Mouse (Mus musculus): Measurements from ENCODE around the gene Spop. TPM values are rescaled to one million over a fixed set of nuclear protein-coding genes. Genes with fewer than 3 reads are reported as not detected.

The Spop gene
- polyA plus RNA-seq, 1 experiment = 65.9 TPM

GRCm38 (mm10) chr11:95448346-95448745 is 34.5 kb downstream of the Spop start:
- 68% methylated on average over 3 of the region's 3 CpGs for WGBS

DNA sequence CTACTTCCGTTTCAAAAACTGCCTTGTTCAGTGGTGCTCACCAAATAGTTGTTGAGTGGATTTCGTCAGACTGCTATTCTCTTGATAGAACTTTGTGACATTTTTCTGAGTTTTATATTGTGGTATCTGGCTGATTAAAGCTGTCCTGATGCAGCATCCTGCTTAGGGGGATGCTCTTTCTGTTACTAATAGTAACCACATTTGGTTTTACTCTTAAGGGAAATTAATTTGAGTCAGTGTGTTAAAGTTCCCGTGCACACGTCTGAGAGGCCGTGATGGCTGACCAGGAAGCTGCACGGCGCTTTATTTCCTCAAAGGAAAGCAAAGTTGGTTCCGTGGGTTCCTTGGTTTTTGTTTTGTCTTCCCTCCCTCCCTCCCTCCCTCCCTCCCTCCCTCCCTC is 41.5 kb downstream of the Spop start:
- Histone ChIP-seq H3K27me3 (ENCODE audit: control insufficient read depth, insufficient read depth, low read length) (no peaks in the 10 kb centered on the region), H3K4me1 (ENCODE audit: control insufficient read depth, insufficient read depth, insufficient read length, low read length) (no peaks in the 10 kb centered on the region), H3K27ac (ENCODE audit: insufficient read depth, low read depth, low read length) (no peak overlapping the region), H3K4me3 (ENCODE audit: low read depth, low read length) (no peak overlapping the region), H3K36me3 (ENCODE audit: control insufficient read depth, insufficient read depth, low read length) (peaks cover 2% of the 10 kb centered on the region; the same call in 1 of the 2 replicates)
- WGBS = 50% methylated on average over 8 of the region's 8 CpGs
- TF ChIP-seq POLR2A (IDR thresholded peaks at IDR 0.05; ENCODE audit: low read depth, low read length) = no peak
- TF ChIP-seq CTCF (IDR thresholded peaks at IDR 0.05; ENCODE audit: extremely low read depth, insufficient read length, insufficient replicate concordance, low read depth, low read length) = no peak

More at GRCm38 (mm10) chr11:95448346-95448745, 34.5 kb downstream of the Spop start:
- Histone ChIP-seq H3K27ac (ENCODE audit: insufficient read depth, low read depth, low read length) (no peak overlapping the region), H3K27me3 (ENCODE audit: control insufficient read depth, insufficient read depth, low read length) (no peaks in the 10 kb centered on the region), H3K36me3 (ENCODE audit: control insufficient read depth, insufficient read depth, low read length) (peaks cover 4% of the 10 kb centered on the region), H3K4me1 (ENCODE audit: control insufficient read depth, insufficient read depth, insufficient read length, low read length) (no peaks in the 10 kb centered on the region), H3K4me3 (ENCODE audit: low read depth, low read length) (no peak overlapping the region)
- no peak for TF ChIP-seq POLR2A (IDR thresholded peaks at IDR 0.05; ENCODE audit: low read depth, low read length)
- TF ChIP-seq CTCF (IDR thresholded peaks at IDR 0.05; ENCODE audit: extremely low read depth, insufficient read length, insufficient replicate concordance, low read depth, low read length) = no peak

GRCm38 (mm10) chr11:95460872-95461271 is 47.0 kb downstream of the Spop start:
- 53% methylated on average over 2 of the region's 2 CpGs for WGBS
- TF ChIP-seq CTCF (IDR thresholded peaks at IDR 0.05; ENCODE audit: extremely low read depth, insufficient read length, insufficient replicate concordance, low read depth, low read length) = no peak
- no peak for TF ChIP-seq POLR2A (IDR thresholded peaks at IDR 0.05; ENCODE audit: low read depth, low read length)
- H3K4me3 ChIP-seq (ENCODE audit: low read depth, low read length) = no peak overlapping the region
- H3K27ac ChIP-seq (ENCODE audit: insufficient read depth, low read depth, low read length) = no peak overlapping the region
- H3K27me3 ChIP-seq (ENCODE audit: control insufficient read depth, insufficient read depth, low read length) = no peaks in the 10 kb centered on the region
- H3K36me3 ChIP-seq (ENCODE audit: control insufficient read depth, insufficient read depth, low read length) = peaks cover 2% of the 10 kb centered on the region; the same call in 1 of the 2 replicates
- H3K4me1 ChIP-seq (ENCODE audit: control insufficient read depth, insufficient read depth, insufficient read length, low read length) = no peaks in the 10 kb centered on the region

DNA sequence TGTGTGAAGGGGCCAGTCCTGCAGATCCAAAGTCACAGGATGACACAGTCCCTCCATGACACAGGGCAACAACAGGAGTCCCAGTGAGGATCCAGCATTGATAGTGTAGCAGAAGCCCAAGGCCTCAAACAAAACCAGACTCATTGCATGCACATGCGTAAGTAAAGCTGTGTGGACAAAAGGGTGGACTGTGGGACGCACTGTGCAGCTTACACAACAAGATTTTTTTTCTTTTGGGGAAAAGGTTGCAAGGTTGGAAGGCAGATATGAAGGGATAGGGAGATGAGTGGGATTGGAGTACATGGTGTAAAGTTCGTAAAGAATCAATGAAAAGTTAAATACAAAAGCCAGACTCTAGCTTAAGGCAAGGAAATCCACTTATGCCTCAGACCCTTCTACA is 48.3 kb downstream of the Spop start:
- no peak overlapping the region for H3K4me3 ChIP-seq (ENCODE audit: low read depth, low read length)
- no peaks in the 10 kb centered on the region for H3K4me1 ChIP-seq (ENCODE audit: control insufficient read depth, insufficient read depth, insufficient read length, low read length)
- TF ChIP-seq CTCF (IDR thresholded peaks at IDR 0.05; ENCODE audit: extremely low read depth, insufficient read length, insufficient replicate concordance, low read depth, low read length) (no peak), POLR2A (IDR thresholded peaks at IDR 0.05; ENCODE audit: low read depth, low read length) (no peak)
- WGBS = 94% methylated on average over 3 of the region's 3 CpGs
- H3K27me3 ChIP-seq (ENCODE audit: control insufficient read depth, insufficient read depth, low read length) = no peaks in the 10 kb centered on the region
- peaks cover 4% of the 10 kb centered on the region; the same call in 1 of the 2 replicates for H3K36me3 ChIP-seq (ENCODE audit: control insufficient read depth, insufficient read depth, low read length)
- no peak overlapping the region for H3K27ac ChIP-seq (ENCODE audit: insufficient read depth, low read depth, low read length)

DNA sequence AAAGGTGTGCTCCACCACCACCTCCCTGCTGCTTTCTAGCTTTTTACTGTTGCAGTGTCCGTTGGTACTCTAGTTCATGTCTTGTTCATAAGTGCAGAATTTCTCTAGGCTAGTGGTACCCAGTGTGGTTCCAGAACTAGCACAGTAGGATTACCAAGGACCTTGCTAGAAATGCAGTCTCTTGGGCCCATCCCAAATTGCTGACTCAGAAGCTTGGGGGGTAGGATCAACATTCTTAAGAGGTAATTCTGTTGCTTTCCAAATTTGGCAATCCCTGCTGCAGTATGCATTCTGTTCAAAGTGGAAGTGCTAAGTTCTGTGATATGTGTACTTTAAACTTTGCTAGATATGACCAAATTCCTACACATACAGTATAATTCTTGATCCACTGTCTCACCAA is 53.9 kb downstream of the Spop start:
- TF ChIP-seq POLR2A (IDR thresholded peaks at IDR 0.05; ENCODE audit: low read depth, low read length) (no peak), CTCF (IDR thresholded peaks at IDR 0.05; ENCODE audit: extremely low read depth, insufficient read length, insufficient replicate concordance, low read depth, low read length) (no peak)
- no peaks in the 10 kb centered on the region for H3K4me1 ChIP-seq (ENCODE audit: control insufficient read depth, insufficient read depth, insufficient read length, low read length)
- H3K27me3 ChIP-seq (ENCODE audit: control insufficient read depth, insufficient read depth, low read length) = no peaks in the 10 kb centered on the region
- peaks cover 23% of the 10 kb centered on the region for H3K36me3 ChIP-seq (ENCODE audit: control insufficient read depth, insufficient read depth, low read length)
- no peak overlapping the region for H3K4me3 ChIP-seq (ENCODE audit: low read depth, low read length)
- no peak overlapping the region for H3K27ac ChIP-seq (ENCODE audit: insufficient read depth, low read depth, low read length)
- WGBS = 80% methylated on average over 1 of the region's 1 CpGs

GRCm38 (mm10) chr11:95472942-95473341 is 59.1 kb downstream of the Spop start:
- TF ChIP-seq POLR2A (IDR thresholded peaks at IDR 0.05; ENCODE audit: low read depth, low read length) = no peak
- Histone ChIP-seq H3K27me3 (ENCODE audit: control insufficient read depth, insufficient read depth, low read length) (no peaks in the 10 kb centered on the region), H3K27ac (ENCODE audit: insufficient read depth, low read depth, low read length) (no peak overlapping the region), H3K4me3 (ENCODE audit: low read depth, low read length) (no peak overlapping the region), H3K36me3 (ENCODE audit: control insufficient read depth, insufficient read depth, low read length) (peaks cover 45% of the 10 kb centered on the region), H3K4me1 (ENCODE audit: control insufficient read depth, insufficient read depth, insufficient read length, low read length) (no peaks in the 10 kb centered on the region)
- 73% methylated on average over 2 of the region's 2 CpGs for WGBS

DNA sequence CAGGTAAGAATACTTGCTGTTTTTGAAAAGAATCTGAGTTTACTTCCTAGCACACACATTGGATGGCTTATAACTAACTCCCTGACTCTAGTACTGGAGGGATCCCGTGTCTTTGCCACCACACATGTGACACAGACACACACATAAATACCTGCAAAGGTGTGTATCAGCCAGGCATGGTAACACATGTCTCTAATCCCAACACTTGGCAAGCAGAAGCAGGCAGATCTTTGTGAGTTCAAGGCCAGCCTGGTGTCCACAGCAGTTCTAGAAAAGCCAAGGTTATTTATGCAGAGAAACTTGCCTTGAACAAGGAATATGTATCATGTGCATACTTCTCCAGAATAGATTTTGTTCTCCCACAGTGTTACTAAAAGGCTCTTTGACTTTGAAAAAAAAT is 59.6 kb downstream of the Spop start:
- Histone ChIP-seq H3K27me3 (ENCODE audit: control insufficient read depth, insufficient read depth, low read length) (no peaks in the 10 kb centered on the region), H3K27ac (ENCODE audit: insufficient read depth, low read depth, low read length) (no peak overlapping the region), H3K4me3 (ENCODE audit: low read depth, low read length) (no peak overlapping the region), H3K4me1 (ENCODE audit: control insufficient read depth, insufficient read depth, insufficient read length, low read length) (no peaks in the 10 kb centered on the region), H3K36me3 (ENCODE audit: control insufficient read depth, insufficient read depth, low read length) (peaks cover 46% of the 10 kb centered on the region)
- WGBS = 97% methylated on average over 1 of the region's 1 CpGs
- TF ChIP-seq CTCF (IDR thresholded peaks at IDR 0.05; ENCODE audit: extremely low read depth, insufficient read length, insufficient replicate concordance, low read depth, low read length) (no peak), POLR2A (IDR thresholded peaks at IDR 0.05; ENCODE audit: low read depth, low read length) (no peak)

GRCm38 (mm10) chr11:95476323-95476722 is 62.4 kb downstream of the Spop start:
- WGBS = 84% methylated on average over 7 of the region's 7 CpGs
- Histone ChIP-seq H3K27ac (ENCODE audit: insufficient read depth, low read depth, low read length) (no peak overlapping the region), H3K27me3 (ENCODE audit: control insufficient read depth, insufficient read depth, low read length) (no peaks in the 10 kb centered on the region), H3K4me1 (ENCODE audit: control insufficient read depth, insufficient read depth, insufficient read length, low read length) (no peaks in the 10 kb centered on the region), H3K4me3 (ENCODE audit: low read depth, low read length) (no peak overlapping the region), H3K36me3 (ENCODE audit: control insufficient read depth, insufficient read depth, low read length) (peaks cover 45% of the 10 kb centered on the region)
- TF ChIP-seq CTCF (IDR thresholded peaks at IDR 0.05; ENCODE audit: extremely low read depth, insufficient read length, insufficient replicate concordance, low read depth, low read length) = no peak
- no peak for TF ChIP-seq POLR2A (IDR thresholded peaks at IDR 0.05; ENCODE audit: low read depth, low read length)

Measured in small intestine, adult 2 months (tissue).